Mouse (Mus musculus) heart, embryonic 15.5 days (tissue): Measurements from ENCODE around the gene Tlr5. TPM values are rescaled to one million over a fixed set of nuclear protein-coding genes. Genes with fewer than 3 reads are reported as not detected.

ENCODE experiments used
- ATAC-seq: fragments of 200-750 bp; cut with Nextera tagmentation; replicated peaks from 2 replicates; pipeline ENCODE4 v1.8.0; 2017; ENCODE audit warnings: low read depth, moderate TSS enrichment; ENCODE audit not compliant: insufficient number of reproducible peaks, insufficient read depth, low FRiP score
- H3K27ac ChIP-seq: fragments of 300-500 bp; sonication (generic); 2 replicates; pipeline ENCODE4 v1.5.1; 2015; ENCODE audit warnings: mild to moderate bottlenecking, inconsistent platforms
- H3K27me3 ChIP-seq: fragments of 300-500 bp; sonication (generic); 2 replicates; pipeline ENCODE4 v1.6.1; 2015; ENCODE audit warnings: inconsistent platforms
- H3K36me3 ChIP-seq: fragments of 300-500 bp; sonication (generic); 2 replicates; pipeline ENCODE4 v1.6.1; 2015; ENCODE audit warnings: mild to moderate bottlenecking, inconsistent platforms
- H3K4me1 ChIP-seq: fragments of 300-500 bp; sonication (generic); replicated peaks from 2 replicates; pipeline ENCODE4 v1.6.1; 2015; ENCODE audit warnings: inconsistent platforms
- H3K4me2 ChIP-seq: fragments of 300-500 bp; sonication (generic); 2 replicates; pipeline ENCODE4 v1.6.1; 2015; ENCODE audit warnings: inconsistent platforms, mild to moderate bottlenecking, moderate library complexity
- H3K4me3 ChIP-seq: fragments of 300-500 bp; sonication (generic); 2 replicates; pipeline ENCODE4 v1.5.1; 2015; ENCODE audit warnings: mild to moderate bottlenecking, inconsistent platforms
- H3K9ac ChIP-seq: fragments of 300-500 bp; sonication (generic); 2 replicates; pipeline ENCODE4 v1.6.1; 2015; ENCODE audit warnings: mild to moderate bottlenecking, inconsistent platforms
- H3K9me3 ChIP-seq: fragments of 300-500 bp; sonication (generic); replicated peaks from 2 replicates; pipeline ENCODE4 v1.6.1; 2016; ENCODE audit warnings: inconsistent platforms
- WGBS: fragments of 180-500 bp; shearing (Covaris S2); methylation state at CpG from one replicate; pipeline ENCODE4 v1.1.7; 2015; ENCODE audit warnings: mixed read lengths; 5-methylcytosine and 5-hydroxymethylcytosine counted together
- polyA plus RNA-seq: library from polyadenylated mRNA; unstranded; fragments of >200 nt; fragmentation: Nextera tagmentation; extraction: Ambion mirVana; gene quantifications from 2 replicates; pipeline ENCODE4 v1.2.1, GENCODE M21; 2015

The Tlr5 gene
- 1.8 and 2.4 TPM in 2 replicates for polyA plus RNA-seq

DNA sequence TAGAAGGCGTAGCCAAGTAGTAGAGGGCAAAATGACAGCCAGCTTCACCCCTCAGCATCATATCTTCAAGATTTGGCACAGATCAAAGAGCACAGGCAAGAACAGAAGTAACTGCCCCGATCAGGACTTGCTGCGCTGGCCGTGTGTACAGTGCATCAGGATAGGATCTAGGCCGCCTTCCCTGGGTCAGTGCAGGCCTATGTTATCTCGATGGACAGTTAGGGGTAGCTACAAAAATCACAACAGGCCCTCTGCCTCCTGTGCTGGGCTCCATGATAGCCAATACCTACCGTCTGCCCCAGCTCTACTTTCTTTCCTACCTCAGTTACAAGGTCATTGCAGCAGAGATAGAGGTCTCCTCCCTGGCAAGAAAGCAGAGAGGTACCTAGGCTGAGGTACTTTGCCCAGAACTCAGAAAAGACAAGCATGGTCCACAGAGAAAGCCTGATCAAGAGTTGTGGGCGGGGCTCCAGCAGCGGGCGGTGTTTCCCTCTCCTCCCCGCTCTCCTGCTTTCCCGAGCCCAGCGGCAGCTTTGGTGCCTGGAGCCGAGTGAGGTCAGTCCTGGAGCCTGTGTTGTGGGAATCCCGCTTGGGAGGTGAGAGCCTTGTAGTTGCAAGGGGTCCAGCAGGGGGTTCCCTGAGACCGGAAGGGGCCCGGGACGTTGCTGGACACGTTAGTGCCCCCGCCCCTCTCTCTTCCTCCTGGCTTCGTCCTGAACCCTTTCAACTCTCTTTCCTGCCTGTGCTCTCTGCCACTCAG is at the start of gene Tlr5:
Gene Tlr5, plus strand, starts transcription at position 502 of the 760 bp plus-strand sequence.
- H3K4me2 ChIP-seq, result peak within 1 kb of the TSS; percentile 78
- peak within 1 kb of the TSS; percentile 59 for H3K9ac ChIP-seq
- H3K36me3 ChIP-seq, result no peaks in the 10 kb centered on the region
- H3K4me3 ChIP-seq, result peak within 1 kb of the TSS; percentile 55
- H3K27ac ChIP-seq, result peak within 1 kb of the TSS; percentile 80
- H3K4me1 ChIP-seq, result peaks cover 66% of the 10 kb centered on the region
- no peaks in the 10 kb centered on the region for H3K27me3 ChIP-seq
- WGBS, result 8% methylated on average over 21 of the region's 21 CpGs
- peak; percentile 44 for ATAC-seq
- H3K9me3 ChIP-seq, result no peaks in the 10 kb centered on the region

DNA sequence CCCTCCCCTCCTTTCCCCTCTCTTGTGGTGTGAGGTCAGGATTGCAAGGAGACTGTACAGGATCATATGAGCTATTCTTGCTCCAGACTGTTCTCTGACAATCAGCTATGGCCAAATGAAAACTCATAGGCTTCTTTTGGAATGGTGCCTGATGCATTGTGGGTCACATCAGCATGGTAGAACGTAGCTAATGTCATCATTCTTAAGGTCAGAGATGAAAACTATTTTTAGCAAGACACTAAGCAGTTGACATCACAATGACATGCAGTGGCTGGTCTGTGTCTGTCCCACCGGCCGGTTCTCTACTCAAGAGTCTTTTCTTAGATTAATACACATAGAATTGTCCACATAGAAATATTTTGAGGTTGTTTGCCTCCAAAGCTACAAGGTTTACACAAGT is 48.9 kb upstream of the Tlr5 start:
- H3K9me3 ChIP-seq, result no peaks in the 10 kb centered on the region
- peaks cover 41% of the 10 kb centered on the region for H3K4me1 ChIP-seq
- H3K27ac ChIP-seq, result peak overlapping the region; percentile 79
- no peak overlapping the region for H3K4me3 ChIP-seq
- H3K36me3 ChIP-seq, result no peaks in the 10 kb centered on the region
- no peak overlapping the region for H3K4me2 ChIP-seq
- 18% methylated on average over 3 of the region's 3 CpGs for WGBS
- ATAC-seq, result no peak
- no peaks in the 10 kb centered on the region for H3K27me3 ChIP-seq
- no peak overlapping the region for H3K9ac ChIP-seq

DNA sequence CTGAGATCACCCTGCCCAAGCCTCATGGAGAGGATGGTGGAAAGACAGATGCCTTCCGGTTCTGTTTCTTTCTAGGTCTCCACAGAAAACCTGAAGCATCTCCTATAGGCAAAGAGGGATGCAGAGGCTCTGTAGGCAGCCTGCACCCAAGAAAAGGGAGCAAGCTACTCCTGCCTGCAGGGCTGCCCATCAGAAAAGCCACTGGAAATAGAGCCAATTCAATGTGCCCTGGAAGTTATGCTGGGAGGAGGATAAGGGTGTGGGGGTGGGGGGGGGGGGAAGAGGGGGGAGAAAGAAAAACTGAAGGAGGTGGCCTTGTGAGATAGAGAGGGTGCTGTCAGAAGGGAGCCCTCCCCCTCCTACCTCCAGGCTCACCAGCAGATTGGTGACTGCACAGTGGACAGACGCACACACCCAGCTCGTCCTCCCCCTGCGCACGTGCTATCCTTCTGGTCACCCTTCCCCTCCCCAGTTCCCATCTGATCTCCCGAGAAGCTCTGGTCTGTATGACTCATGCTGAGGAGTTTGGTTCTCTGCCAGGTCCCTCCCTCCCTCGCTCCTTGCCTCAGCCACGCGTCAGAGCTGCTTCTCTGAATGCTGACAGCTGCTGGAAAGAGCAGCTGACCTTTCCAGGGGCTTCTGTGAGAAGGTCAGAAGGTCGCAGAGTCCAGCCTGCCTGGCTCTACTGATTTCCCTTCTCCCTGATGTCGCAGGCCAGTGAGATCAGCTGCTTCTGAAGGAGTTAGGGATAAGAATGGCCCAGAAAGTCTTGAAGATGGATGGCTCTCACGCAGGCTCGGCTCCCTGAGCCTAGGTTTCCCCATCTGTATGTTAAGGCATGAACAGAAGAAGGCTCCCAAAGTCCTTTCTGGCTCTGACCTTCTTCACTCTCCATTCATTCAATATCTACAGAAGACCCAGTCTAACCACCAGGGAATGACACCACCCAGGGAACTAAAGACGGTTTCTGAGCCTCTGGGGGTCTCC is 46.2 kb upstream of the Tlr5 start:
- peak; percentile 96 for ATAC-seq
- Histone ChIP-seq H3K4me2 (peak overlapping the region; percentile 46), H3K9me3 (no peaks in the 10 kb centered on the region; the same call in 1 of the 2 replicates), H3K27me3 (no peaks in the 10 kb centered on the region), H3K9ac (no peak overlapping the region), H3K4me3 (peak overlapping the region; percentile 15; the same call in 1 of the 2 replicates), H3K36me3 (no peaks in the 10 kb centered on the region), H3K4me1 (peaks cover 36% of the 10 kb centered on the region), H3K27ac (peak overlapping the region; percentile 80)
- 13% methylated on average over 14 of the region's 14 CpGs for WGBS

DNA sequence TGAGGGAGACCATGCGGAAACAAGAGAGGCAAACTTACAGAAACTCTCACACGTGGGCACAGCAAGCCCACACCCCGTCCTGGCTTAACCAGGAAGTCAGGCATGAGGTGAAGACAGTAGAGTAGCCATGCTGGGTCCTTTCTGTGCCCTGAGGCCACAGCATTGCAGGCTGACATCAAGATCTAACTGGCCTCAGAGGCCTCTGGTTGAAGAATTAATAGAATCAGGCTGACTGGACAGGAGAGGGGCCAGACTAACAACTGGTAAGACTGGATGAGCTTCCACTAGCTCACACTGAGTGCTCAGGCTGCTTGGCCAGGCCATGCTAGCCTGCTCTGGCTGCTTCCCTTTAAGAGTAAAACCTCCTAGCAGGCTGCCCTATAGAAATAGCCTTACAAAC is 45.5 kb upstream of the Tlr5 start:
- H3K27ac ChIP-seq, result peak overlapping the region; percentile 80
- H3K9ac ChIP-seq, result no peak overlapping the region
- no peaks in the 10 kb centered on the region for H3K27me3 ChIP-seq
- no peaks in the 10 kb centered on the region for H3K36me3 ChIP-seq
- peaks cover 36% of the 10 kb centered on the region for H3K4me1 ChIP-seq
- ATAC-seq, result no peak
- no peak overlapping the region for H3K4me3 ChIP-seq
- H3K4me2 ChIP-seq, result no peak overlapping the region
- H3K9me3 ChIP-seq, result no peaks in the 10 kb centered on the region; the same call in 1 of the 2 replicates
- 55% methylated on average over 3 of the region's 3 CpGs for WGBS

DNA sequence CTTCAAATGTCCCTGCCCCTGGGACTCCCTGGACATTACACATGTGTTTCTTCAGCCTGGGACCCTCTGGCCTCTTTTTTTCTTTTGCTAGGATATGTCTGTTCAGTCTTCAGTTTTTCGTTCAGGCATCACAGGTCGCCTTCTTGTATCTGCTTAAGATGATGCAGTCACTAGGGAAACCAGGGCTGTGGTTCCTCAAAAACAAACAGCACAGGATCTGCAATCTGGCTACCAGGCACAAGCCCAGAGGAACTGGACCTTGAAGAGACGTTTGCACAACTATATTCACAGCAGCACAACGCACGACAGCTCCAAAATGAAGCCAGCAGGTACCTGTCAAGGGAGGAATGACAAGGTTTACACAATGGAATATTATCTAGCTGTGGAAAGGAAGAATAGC is 45.0 kb upstream of the Tlr5 start:
- Histone ChIP-seq H3K9me3 (no peaks in the 10 kb centered on the region; the same call in 1 of the 2 replicates), H3K27me3 (no peaks in the 10 kb centered on the region), H3K4me3 (no peak overlapping the region), H3K4me2 (no peak overlapping the region), H3K4me1 (peaks cover 36% of the 10 kb centered on the region), H3K9ac (no peak overlapping the region), H3K36me3 (no peaks in the 10 kb centered on the region), H3K27ac (no peak overlapping the region)
- no peak for ATAC-seq
- WGBS, result 81% methylated on average over 5 of the region's 5 CpGs

DNA sequence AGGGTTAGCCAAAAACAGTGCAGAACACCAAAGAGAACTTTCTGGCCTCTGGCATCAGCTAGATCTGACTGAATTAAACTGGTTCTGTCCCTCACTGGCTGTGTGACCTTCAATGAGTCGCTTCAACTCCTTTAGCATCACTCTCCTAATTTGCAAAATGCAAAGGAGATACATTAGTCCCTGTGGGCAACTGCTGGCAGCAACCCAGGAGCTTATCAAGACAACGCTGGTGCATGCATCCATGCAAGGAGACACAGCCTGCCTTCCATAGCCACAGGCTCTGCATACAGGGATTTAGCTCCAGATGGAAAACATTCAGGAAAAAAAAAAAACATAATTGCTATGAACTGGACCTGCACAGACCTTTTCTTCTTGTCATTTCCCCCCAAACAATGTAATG is 42.0 kb upstream of the Tlr5 start:
- Histone ChIP-seq H3K27me3 (no peaks in the 10 kb centered on the region), H3K4me1 (peaks cover 18% of the 10 kb centered on the region), H3K9ac (no peak overlapping the region), H3K27ac (no peak overlapping the region), H3K9me3 (no peaks in the 10 kb centered on the region; the same call in 1 of the 2 replicates), H3K36me3 (no peaks in the 10 kb centered on the region), H3K4me2 (no peak overlapping the region), H3K4me3 (no peak overlapping the region)
- ATAC-seq, result no peak
- WGBS, result 36% methylated on average over 2 of the region's 2 CpGs

DNA sequence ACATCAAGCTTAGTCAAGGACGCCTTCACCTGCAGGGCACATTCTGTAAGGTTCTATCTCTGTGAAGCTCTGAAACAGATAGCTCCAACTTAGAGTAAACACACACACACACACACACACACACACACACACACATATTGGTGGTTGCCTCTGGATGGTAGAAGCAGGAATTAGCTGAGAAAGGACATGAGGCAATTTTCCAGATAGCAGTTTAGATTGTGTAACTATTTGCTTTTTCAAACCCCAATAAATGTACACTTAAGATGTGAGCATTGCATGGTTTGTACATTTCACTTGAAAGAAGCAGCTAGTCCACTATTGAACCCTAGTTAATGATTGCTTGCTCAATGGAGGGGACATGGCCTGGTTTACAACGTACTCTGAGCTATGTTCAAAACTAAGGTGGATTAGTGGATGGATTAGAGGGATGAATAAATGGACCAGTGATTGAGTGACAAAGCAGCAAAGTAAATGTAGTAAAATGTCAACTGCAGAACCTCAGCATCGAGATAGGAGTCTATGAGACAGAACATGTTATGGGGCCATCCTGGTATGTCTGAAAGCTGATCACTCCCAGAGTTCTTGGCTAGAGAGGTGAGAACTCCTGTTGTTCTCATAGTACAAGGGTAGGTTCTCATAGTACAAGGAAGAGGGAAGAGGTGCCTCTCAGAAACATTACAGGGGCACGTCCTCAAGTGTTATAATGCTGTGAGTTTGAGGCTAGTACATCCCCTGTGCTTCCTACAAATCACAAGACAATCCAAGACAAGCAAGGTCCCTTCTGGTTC is 40.3 kb upstream of the Tlr5 start:
- Histone ChIP-seq H3K9me3 (no peaks in the 10 kb centered on the region; the same call in 1 of the 2 replicates), H3K9ac (no peak overlapping the region), H3K36me3 (no peaks in the 10 kb centered on the region), H3K27ac (no peak overlapping the region), H3K4me1 (peaks cover 3% of the 10 kb centered on the region; the same call in 1 of the 2 replicates), H3K4me3 (no peak overlapping the region), H3K4me2 (no peak overlapping the region), H3K27me3 (no peaks in the 10 kb centered on the region)
- 79% methylated on average over 4 of the region's 4 CpGs for WGBS
- ATAC-seq, result no peak

DNA sequence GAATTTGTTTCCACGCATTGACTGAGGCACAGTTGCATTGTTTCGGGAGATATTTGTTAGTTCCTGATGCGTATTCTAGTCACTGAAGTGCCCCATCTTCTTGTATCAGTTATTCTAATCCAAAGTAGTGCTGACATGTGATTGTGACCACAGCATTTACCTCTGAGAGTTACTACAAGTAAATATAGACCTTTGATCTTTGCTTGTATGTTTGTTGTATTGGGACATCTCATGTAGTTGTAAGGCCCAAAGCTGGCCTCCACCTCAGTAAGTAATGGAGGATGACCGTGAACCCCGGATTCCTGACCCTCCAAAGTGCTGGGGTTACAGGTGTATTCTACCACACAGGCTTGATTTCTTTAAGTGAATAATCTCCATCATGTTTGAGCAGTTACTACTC is 38.4 kb upstream of the Tlr5 start:
- 92% methylated on average over 5 of the region's 5 CpGs for WGBS
- no peaks in the 10 kb centered on the region; the same call in 1 of the 2 replicates for H3K9me3 ChIP-seq
- no peaks in the 10 kb centered on the region for H3K36me3 ChIP-seq
- no peak overlapping the region for H3K27ac ChIP-seq
- no peaks in the 10 kb centered on the region for H3K27me3 ChIP-seq
- peaks cover 3% of the 10 kb centered on the region; the same call in 1 of the 2 replicates for H3K4me1 ChIP-seq
- H3K4me3 ChIP-seq, result no peak overlapping the region
- H3K9ac ChIP-seq, result no peak overlapping the region
- H3K4me2 ChIP-seq, result no peak overlapping the region
- ATAC-seq, result no peak

DNA sequence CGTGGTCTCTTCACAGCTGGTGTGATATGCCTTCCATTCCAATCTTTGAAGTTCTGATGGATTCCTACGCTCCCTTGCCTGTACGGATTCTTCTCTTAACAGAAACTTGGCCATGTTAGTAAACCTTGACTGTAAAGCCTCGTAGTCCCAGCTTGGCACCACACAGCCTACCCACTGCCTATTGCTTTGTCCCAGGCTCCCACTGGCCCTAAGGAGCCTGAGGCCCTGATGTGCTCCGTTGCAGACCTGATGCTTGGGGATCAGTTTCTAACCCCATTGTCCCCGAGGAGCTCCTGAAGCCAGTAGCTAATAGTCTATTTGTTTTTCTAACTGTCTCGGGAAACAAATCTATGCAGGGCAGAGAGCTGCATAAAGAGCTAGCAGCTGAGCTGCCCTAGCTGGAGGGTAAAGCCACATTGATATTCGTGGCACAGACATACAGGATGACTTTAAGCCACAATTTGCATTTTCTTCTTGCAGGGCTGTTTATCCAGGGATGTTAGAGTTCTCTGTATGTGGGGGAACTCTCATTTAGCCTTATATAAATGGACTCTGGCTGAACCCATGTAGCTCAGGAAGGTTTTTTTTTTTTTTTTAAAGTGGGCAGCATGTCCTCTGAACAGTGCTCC is 35.8 kb upstream of the Tlr5 start:
- no peaks in the 10 kb centered on the region for H3K9me3 ChIP-seq
- ATAC-seq, result no peak
- 59% methylated on average over 8 of the region's 8 CpGs for WGBS
- H3K4me2 ChIP-seq, result no peak overlapping the region
- H3K36me3 ChIP-seq, result no peaks in the 10 kb centered on the region
- H3K4me1 ChIP-seq, result no peaks in the 10 kb centered on the region
- H3K27ac ChIP-seq, result no peak overlapping the region
- H3K4me3 ChIP-seq, result no peak overlapping the region
- H3K9ac ChIP-seq, result no peak overlapping the region
- no peaks in the 10 kb centered on the region for H3K27me3 ChIP-seq

DNA sequence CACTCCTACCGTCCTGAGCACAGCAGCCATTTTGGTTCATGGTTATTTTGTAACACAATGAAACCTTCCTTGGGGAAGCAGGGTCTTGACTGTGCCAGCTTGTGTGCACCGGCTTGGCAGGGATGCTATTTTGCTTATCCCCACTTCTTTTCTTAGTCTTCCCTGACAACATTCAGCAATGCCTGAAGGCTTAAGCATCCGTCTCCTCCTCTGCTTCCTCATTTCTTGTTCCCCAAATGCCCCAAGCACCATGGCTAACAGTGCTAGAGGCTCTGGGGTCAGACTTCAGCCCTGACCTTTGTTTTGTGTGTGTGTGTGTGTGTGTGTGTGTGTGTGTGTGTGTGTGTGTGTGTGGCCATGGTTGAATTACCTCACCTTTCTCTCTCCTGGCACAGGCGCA is 31.8 kb upstream of the Tlr5 start:
- no peaks in the 10 kb centered on the region for H3K27me3 ChIP-seq
- no peak overlapping the region for H3K9ac ChIP-seq
- H3K4me3 ChIP-seq, result no peak overlapping the region
- 70% methylated on average over 4 of the region's 4 CpGs for WGBS
- no peak overlapping the region for H3K4me2 ChIP-seq
- H3K36me3 ChIP-seq, result no peaks in the 10 kb centered on the region
- no peaks in the 10 kb centered on the region for H3K4me1 ChIP-seq
- ATAC-seq, result no peak
- no peak overlapping the region for H3K27ac ChIP-seq
- H3K9me3 ChIP-seq, result no peaks in the 10 kb centered on the region
